Mouse (Mus musculus): ENCODE measurements around the gene Topors.
"Not testable (repeated sequence)": the region's sequence is repeated elsewhere in the genome, so short reads cannot be mapped to it uniquely, and the experiment has no call there.

The Topors gene

GRCm38 (mm10) chr4:40269430-40270032 lies at the start of gene Topors, which contains the start of gene Smim27:
Topors (minus strand) TSS chr4:40269850.
Smim27 (plus strand) TSS chr4:40269579.
- DNase-seq (ENCODE audit: low spot score) = peak; percentile 99

DNA sequence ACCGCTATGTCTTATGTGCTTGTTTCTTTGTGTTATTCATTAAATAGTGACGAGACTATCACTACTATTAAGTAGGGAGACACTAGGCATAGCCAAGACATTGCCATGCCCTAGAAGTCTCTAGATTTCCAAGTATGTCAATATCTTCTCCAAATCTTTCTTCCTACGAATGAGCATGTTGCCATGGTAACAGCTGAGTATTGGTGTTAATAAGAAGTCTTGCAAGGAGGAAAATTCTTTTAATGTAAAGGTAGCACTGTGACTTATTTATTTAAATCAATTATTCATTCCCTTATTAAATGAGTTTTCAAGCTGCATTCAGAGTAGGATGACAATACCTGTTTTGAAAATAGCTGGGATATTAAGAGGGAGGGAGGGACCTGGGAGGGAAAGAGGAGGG lies 47.8 kb upstream of the Topors start:
- no peak for DNase-seq (ENCODE audit: low spot score)

DNA sequence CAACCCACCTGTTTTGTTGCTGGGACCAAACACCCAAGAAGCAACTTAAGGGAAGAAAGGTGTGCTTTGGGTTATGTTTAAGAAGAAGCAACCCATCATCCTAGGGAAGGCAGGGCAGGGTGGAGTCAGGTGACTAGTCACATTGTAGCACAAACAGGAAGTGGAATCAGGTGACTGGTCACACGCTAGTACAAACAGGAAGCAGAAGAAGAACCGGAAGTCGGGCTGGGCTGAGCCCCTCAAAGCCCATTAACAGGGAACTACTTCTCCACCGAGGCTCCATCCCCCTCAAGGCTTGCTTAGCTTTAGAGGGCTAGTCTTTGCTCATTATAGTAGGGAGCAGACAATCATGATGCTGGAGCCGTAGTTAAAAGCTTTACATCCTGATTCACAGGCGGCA lies 43.4 kb upstream of the Topors start:
- no peak for DNase-seq (ENCODE audit: low spot score)

DNA sequence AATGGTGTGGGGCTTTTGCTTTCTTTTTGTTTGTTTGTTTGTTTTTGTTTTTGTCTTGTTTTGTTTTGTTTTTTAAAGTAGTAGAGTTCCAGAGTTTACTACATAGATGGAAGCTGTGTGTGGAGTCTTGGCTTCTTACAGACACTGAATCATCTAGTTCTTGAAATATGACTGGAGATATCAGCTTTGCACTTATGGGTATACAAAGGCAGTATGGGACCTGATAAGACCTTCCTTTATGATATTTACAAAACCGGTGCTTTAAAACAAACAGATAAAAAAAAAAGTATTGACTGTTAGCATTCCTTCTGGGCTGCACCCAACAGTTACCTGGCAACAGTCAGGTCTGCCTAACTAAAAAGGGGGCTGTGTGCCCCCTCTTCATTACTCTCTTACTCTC lies 42.6 kb upstream of the Topors start:
- DNase-seq (ENCODE audit: low spot score) = no peak

DNA sequence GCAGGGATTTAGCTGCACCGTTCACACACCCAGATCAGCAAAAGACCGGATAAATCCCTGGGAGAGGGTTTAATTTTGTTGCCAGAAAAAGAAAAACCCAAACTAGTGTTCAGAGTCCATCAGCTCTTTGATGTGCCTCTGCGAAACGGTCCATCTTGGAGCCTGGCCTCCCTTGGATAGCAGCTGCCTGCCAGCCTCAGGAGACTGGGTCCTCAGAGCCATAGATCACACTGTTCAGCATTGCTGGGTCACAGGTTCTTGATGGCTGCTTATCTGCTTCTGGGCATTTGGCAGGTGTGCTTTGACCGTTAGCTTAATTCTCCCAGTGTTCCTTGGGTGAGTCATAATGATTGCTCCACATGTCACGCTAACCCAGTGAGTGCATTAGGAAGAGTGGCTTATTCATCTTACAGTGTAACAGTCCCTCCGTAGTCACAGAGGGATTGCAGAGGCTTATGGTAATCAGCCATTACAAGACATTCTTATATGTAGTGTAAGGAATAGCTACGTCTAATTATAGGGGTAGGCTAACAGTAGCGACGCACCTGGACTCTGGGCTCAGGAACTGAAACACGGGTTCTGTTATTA lies 41.2 kb upstream of the Topors start:
- no peak for DNase-seq (ENCODE audit: low spot score)

GRCm38 (mm10) chr4:40309682-40310081 lies 40.0 kb upstream of the Topors start:
- no peak for DNase-seq (ENCODE audit: low spot score)

GRCm38 (mm10) chr4:40302445-40303125 lies 32.9 kb upstream of the Topors start:
- no peak for DNase-seq (ENCODE audit: low spot score)

- DNase-seq (ENCODE audit: low spot score) = peak; percentile 91
Measured at GRCm38 (mm10) chr4:40301076-40301789, 31.6 kb upstream of the Topors start.

- DNase-seq (ENCODE audit: low spot score) = no peak
Measured at GRCm38 (mm10) chr4:40299169-40299568, 29.5 kb upstream of the Topors start.

DNA sequence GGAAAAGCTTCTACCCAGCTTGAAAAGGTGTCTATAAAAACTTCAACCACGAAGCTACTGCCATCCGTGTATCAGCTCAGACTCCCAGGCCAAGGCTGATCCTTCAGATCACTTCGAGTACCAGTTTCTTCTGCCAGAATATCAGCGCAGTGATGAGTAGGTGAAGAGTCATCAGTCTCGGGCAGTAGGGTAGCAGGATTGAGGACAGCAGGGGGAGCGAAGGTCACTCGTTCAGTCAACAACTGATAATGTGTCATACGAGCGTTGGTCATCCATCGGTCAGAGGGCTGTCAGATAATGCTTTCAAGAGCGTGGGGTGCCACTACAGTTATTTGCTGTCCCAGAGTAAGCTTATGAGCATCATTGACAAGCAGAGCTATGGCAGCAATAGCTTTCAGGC lies 21.9 kb upstream of the Topors start:
- not testable (repeated sequence) for DNase-seq (ENCODE audit: low spot score)

- DNase-seq (ENCODE audit: low spot score) = no peak
Measured at GRCm38 (mm10) chr4:40289046-40289445, 19.4 kb upstream of the Topors start.

GRCm38 (mm10) chr4:40287415-40287814 lies 17.8 kb upstream of the Topors start:
- no peak for DNase-seq (ENCODE audit: low spot score)

- peak; percentile 75 for DNase-seq (ENCODE audit: low spot score)
Measured at GRCm38 (mm10) chr4:40285582-40285981, 15.9 kb upstream of the Topors start.

DNA sequence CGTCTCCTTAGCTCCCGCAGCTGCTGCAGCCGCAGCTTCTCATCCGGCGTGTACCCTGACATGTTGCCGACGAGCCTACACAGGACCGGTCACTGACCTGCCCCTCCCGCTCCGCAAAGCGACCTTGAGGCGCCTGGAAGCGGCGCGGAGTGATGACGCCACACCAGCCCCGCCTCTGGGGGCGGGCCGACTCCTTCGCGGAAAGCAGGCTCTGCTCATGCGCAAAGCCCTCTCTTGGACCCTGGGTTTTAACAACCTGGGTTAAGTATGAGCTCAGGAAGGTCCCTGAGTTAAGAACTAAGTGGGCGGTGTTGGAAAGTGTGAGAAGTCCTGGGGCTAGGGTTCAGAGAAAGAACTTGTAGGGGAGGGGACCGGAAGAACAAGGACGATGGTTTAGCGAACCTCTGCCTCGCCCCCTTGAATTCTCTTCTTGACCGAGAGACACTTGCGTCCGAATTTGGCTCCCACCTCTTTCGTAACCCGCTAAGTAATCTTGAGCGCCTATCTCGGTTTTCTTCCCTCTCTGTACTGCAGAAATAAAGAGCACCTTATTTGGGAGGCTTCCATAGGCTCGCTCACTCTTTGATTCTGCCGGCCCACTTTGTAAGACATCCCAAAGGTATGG lies 9.7 kb upstream of the Topors start, which contains the start of gene Ndufb6:
TSS of gene Ndufb6 (minus strand) at position 146 of the 625 bp plus-strand sequence.
- peak; percentile 94 for DNase-seq (ENCODE audit: low spot score)

DNA sequence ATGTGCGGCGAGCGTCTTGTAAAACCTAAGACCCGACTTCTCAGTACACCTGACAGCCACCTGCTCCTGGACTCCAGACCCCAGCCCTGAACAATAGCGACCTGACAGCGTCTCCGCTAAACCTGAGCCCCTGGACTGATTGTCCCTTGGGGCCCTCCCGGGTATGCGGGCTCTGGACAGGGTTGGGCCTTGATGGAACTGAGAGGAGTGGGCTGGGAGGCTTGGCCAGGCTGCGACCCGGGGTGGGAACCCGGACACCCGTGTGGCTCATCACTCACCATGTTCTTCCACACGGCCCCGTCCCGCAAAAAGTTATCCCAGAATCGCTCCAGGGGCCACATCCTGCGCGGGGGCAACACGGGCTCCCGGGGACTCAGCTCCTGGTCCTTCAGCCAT lies 9.2 kb upstream of the Topors start:
- no peak for DNase-seq (ENCODE audit: low spot score)

- DNase-seq (ENCODE audit: low spot score) = peak; percentile 29
Measured at GRCm38 (mm10) chr4:40268835-40269234, 815 bp downstream of the Topors start.

GRCm38 (mm10) chr4:40268204-40268813 lies 1.3 kb downstream of the Topors start:
- DNase-seq (ENCODE audit: low spot score) = peak; percentile 93

- DNase-seq (ENCODE audit: low spot score) = no peak
Measured at GRCm38 (mm10) chr4:40267681-40268080, 2.0 kb downstream of the Topors start.

DNA sequence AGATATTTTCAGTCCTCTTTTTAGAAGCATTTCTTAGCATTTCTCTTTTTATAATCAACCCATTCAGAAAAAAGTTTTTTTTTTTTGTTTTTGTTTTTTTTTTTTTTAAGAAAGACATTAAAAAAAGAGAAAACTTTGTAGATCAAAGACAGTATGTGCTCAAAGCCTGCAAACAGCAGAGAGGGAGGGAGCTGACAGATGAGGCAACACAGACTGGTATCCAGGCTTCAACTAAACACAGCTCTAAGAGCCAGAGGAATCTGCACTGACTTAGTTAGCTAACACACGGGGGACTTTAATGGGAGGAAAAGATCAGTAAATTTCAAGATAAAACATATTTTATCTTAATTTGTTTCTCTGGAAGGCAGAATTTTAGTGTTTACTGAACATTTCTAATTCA lies 5.3 kb downstream of the Topors start:
- no peak for DNase-seq (ENCODE audit: low spot score)

DNA sequence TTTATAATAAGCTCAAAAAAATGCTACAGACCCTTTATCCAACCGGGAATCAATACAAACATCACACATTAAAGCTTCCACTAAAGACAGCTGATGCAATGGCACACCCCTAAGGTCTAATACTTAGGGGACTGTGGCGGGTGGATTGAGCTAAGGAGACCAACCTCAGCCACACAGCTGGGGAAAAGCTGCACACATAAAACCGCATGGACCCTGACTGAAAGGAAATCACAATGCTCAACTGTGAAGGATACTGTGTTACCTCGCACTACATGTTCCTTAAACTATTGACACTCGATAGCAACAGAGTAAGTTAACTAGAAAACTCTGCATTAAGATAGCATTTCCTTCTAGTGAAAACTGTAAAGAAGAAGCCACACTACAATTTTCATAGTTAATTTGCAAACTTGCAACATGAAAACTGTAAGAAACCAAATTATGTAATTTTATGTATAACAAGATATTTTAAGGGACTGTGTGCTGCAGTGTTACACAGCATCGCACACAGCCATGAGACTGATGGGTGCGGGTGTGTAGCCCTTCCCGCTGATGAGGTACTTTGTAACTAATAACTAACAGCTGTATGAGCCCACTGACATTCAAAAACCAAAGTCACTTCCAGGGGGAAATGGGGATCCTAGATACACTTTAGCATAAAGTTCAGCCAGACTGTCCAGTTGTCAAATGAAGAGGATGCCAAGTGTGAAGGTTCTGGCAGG lies 15.1 kb downstream of the Topors start:
- DNase-seq (ENCODE audit: low spot score) = no peak

DNA sequence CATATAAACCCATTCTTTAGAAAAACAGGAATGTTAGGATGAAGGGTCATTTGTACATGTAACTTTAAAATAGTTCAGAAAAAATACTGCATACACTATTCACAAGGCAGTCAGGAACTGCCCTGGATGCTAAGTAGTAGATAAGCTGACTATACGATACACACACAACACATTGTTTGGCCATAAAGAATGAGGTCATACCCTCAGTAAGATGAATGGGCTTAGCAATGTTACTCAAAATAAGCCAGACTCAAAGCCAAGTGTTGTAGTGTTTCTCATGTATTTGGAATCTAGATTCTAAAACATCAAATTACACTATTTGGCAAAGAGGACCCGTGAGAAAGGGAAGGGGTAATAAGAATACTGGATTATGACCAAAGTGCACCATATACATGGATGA lies 15.9 kb downstream of the Topors start:
- DNase-seq (ENCODE audit: low spot score) = no peak

Data from embryo, embryonic 10 days (tissue).